Mouse (Mus musculus) G1E (cell line): ENCODE data around the gene Ifnlr1. TPM values are rescaled to one million over a fixed set of nuclear protein-coding genes. Genes with fewer than 3 reads are reported as not detected.

Experiments used
- ATAC-seq: 2 replicates; pipeline ENCODE4 v1.8.0; 2016; ENCODE audit warnings: mild to moderate bottlenecking; ENCODE audit not compliant: insufficient number of reproducible peaks, poor library complexity, low FRiP score, severe bottlenecking; ENCODE audit errors: extremely low read depth
- DNase-seq: peaks from one replicate; pipeline ENCODE4 v3.0.0; 2012; ENCODE audit warnings: low spot score
- H3K27me3 ChIP-seq: 2 replicates; pipeline ENCODE4 v1.6.1; 2012; ENCODE audit warnings: mild to moderate bottlenecking, low read length, inconsistent platforms; ENCODE audit not compliant: insufficient read depth
- H3K36me3 ChIP-seq: replicated peaks from 2 replicates; pipeline ENCODE3; 2012; ENCODE audit warnings: mild to moderate bottlenecking, inconsistent platforms
- H3K4me1 ChIP-seq: 2 replicates; pipeline ENCODE4 v1.6.1; 2012; ENCODE audit warnings: low read depth, low read length, inconsistent platforms, mixed read lengths; ENCODE audit not compliant: insufficient read depth
- H3K4me3 ChIP-seq: 2 replicates; pipeline ENCODE4 v1.5.1; 2012; ENCODE audit warnings: low read depth, mild to moderate bottlenecking, inconsistent platforms, low read length, moderate library complexity, mixed read lengths
- H3K9me3 ChIP-seq: replicated peaks from 2 replicates; pipeline ENCODE4 v1.6.1; 2012; ENCODE audit warnings: inconsistent platforms
- CTCF ChIP-seq: IDR thresholded peaks from 2 replicates; pipeline ENCODE4 v1.5.1; 2012; ENCODE audit warnings: low read depth, low read length, inconsistent platforms, mixed read lengths
- GATA1 ChIP-seq: IDR thresholded peaks from 2 replicates; pipeline ENCODE4 v1.6.1; 2012; ENCODE audit warnings: borderline replicate concordance, low read length, inconsistent platforms, mixed read lengths
- GATA2 ChIP-seq: IDR thresholded peaks from 2 replicates; pipeline ENCODE4 v1.6.1; 2012; ENCODE audit warnings: low read depth, low read length, inconsistent platforms, borderline replicate concordance
- POLR2AphosphoS5 ChIP-seq: IDR thresholded peaks from 2 replicates; pipeline ENCODE4 v1.6.1; 2012; ENCODE audit warnings: low read depth, low read length, inconsistent platforms; ENCODE audit not compliant: insufficient replicate concordance
- TAL1 ChIP-seq: conservative IDR thresholded peaks from 2 replicates; pipeline ENCODE4 v1.6.1; 2012; ENCODE audit warnings: low read depth, low read length, inconsistent platforms, mixed read lengths
- polyA plus RNA-seq: library from polyadenylated mRNA; stranded (reverse); fragments of >175 nt; gene quantifications from 2 replicates; pipeline ENCODE4 v1.2.3, GENCODE M21; 2012
- total RNA-seq, 2 experiments: library from RNA; stranded (forward) in 1 of 2; stranded (reverse) in 1 of 2; fragments of 200-1000 nt in 1 of 2; fragments of >200 nt in 1 of 2; fragmentation: Nextera tagmentation in 1 of 2; gene quantifications; 2 replicates each; pipeline ENCODE4 v1.2.3; 2014 to 2017

Gene Ifnlr1
- total and polyA plus RNA-seq, 3 experiments: under 0.01 TPM; not detected in 2

GRCm38 (mm10) chr4:135745613-135746012, 59.5 kb downstream of the Ifnlr1 start:
- no peak for TF ChIP-seq CTCF
- no peak for TF ChIP-seq GATA1
- TF ChIP-seq GATA2: no peak
- TF ChIP-seq TAL1: no peak
- no peak for TF ChIP-seq POLR2AphosphoS5
- Histone ChIP-seq H3K36me3 (no peaks in the 10 kb centered on the region), H3K4me3 (no peak overlapping the region), H3K27me3 (peaks cover 3% of the 10 kb centered on the region; the same call in 1 of the 2 replicates), H3K9me3 (no peaks in the 10 kb centered on the region), H3K4me1 (no peaks in the 10 kb centered on the region)
- DNase-seq (no peak), ATAC-seq (no peak)

- TF ChIP-seq POLR2AphosphoS5 (no peak), TAL1 (no peak), GATA2 (no peak), CTCF (no peak), GATA1 (no peak)
- H3K4me1 ChIP-seq: no peaks in the 10 kb centered on the region
- no peaks in the 10 kb centered on the region for H3K36me3 ChIP-seq
- DNase-seq (no peak), ATAC-seq (no peak)
- H3K4me3 ChIP-seq: no peak overlapping the region
- no peaks in the 10 kb centered on the region for H3K9me3 ChIP-seq
- no peaks in the 10 kb centered on the region; the same call in 1 of the 2 replicates for H3K27me3 ChIP-seq
Measured at GRCm38 (mm10) chr4:135750896-135751295, 64.8 kb downstream of the Ifnlr1 start.

- DNase-seq (no peak), ATAC-seq (no peak)
- Histone ChIP-seq H3K4me1 (no peaks in the 10 kb centered on the region), H3K27me3 (no peaks in the 10 kb centered on the region; the same call in 1 of the 2 replicates), H3K36me3 (no peaks in the 10 kb centered on the region), H3K9me3 (no peaks in the 10 kb centered on the region), H3K4me3 (no peak overlapping the region)
- TF ChIP-seq TAL1: no peak
- TF ChIP-seq CTCF: no peak
- TF ChIP-seq POLR2AphosphoS5: no peak
- TF ChIP-seq GATA1: no peak
- no peak for TF ChIP-seq GATA2
Measured at GRCm38 (mm10) chr4:135752106-135752778, 66.2 kb downstream of the Ifnlr1 start.

- H3K9me3 ChIP-seq: no peaks in the 10 kb centered on the region
- no peaks in the 10 kb centered on the region for H3K36me3 ChIP-seq
- ATAC-seq (no peak), DNase-seq (no peak)
- no peak for TF ChIP-seq CTCF
- TF ChIP-seq GATA2: no peak
- TF ChIP-seq GATA1: no peak
- no peak for TF ChIP-seq POLR2AphosphoS5
- TF ChIP-seq TAL1: no peak
- H3K4me3 ChIP-seq: no peak overlapping the region
- no peaks in the 10 kb centered on the region; the same call in 1 of the 2 replicates for H3K27me3 ChIP-seq
- H3K4me1 ChIP-seq: no peaks in the 10 kb centered on the region
Measured at GRCm38 (mm10) chr4:135752779-135753164, 66.7 kb downstream of the Ifnlr1 start.

Other genes with a start within 250 kb of the Ifnlr1 start
- not detected in 2 replicates for gene Stpg1, start 191.5 kb upstream of the Ifnlr1 start, total RNA-seq (2014; fragmentation: Nextera tagmentation)
- gene Stpg1, start 191.5 kb upstream of the Ifnlr1 start, total RNA-seq (2017): 0.44 TPM in 1 of 2 replicates, not detected in the other
- not detected in 2 replicates for gene Stpg1, start 191.5 kb upstream of the Ifnlr1 start, polyA plus RNA-seq
- 12.1 and 13.9 TPM in 2 replicates for gene Nipal3, start 191.2 kb upstream of the Ifnlr1 start, total RNA-seq (2014; fragmentation: Nextera tagmentation)
- gene Nipal3, start 191.2 kb upstream of the Ifnlr1 start, total RNA-seq (2017): 9.8 and 15.1 TPM in 2 replicates
- 13.7 and 27.7 TPM in 2 replicates for gene Nipal3, start 191.2 kb upstream of the Ifnlr1 start, polyA plus RNA-seq
- not detected in 2 replicates for gene Grhl3, start 112.7 kb upstream of the Ifnlr1 start, total RNA-seq (2014; fragmentation: Nextera tagmentation)
- gene Grhl3, start 112.7 kb upstream of the Ifnlr1 start, total RNA-seq (2017): 0.06 TPM in 1 of 2 replicates, not detected in the other
- gene Grhl3, start 112.7 kb upstream of the Ifnlr1 start, polyA plus RNA-seq: not detected in 2 replicates
- gene Il22ra1, start 41.9 kb downstream of the Ifnlr1 start, total RNA-seq (2014; fragmentation: Nextera tagmentation): not detected in 2 replicates
- gene Il22ra1, start 41.9 kb downstream of the Ifnlr1 start, total RNA-seq (2017): 0.05 and 0.06 TPM in 2 replicates
- not detected in 2 replicates for gene Il22ra1, start 41.9 kb downstream of the Ifnlr1 start, polyA plus RNA-seq
- gene Myom3, start 73.4 kb downstream of the Ifnlr1 start, total RNA-seq (2014; fragmentation: Nextera tagmentation): not detected in 2 replicates
- 0.06 and 0.11 TPM in 2 replicates for gene Myom3, start 73.4 kb downstream of the Ifnlr1 start, total RNA-seq (2017)
- not detected in 2 replicates for gene Myom3, start 73.4 kb downstream of the Ifnlr1 start, polyA plus RNA-seq
- gene Srsf10, start 169.5 kb downstream of the Ifnlr1 start, total RNA-seq (2014; fragmentation: Nextera tagmentation): 355 and 418 TPM in 2 replicates
- 223 and 241 TPM in 2 replicates for gene Srsf10, start 169.5 kb downstream of the Ifnlr1 start, total RNA-seq (2017)
- 299 and 339 TPM in 2 replicates for gene Srsf10, start 169.5 kb downstream of the Ifnlr1 start, polyA plus RNA-seq
- 264 and 272 TPM in 2 replicates for gene Pnrc2, start 187.6 kb downstream of the Ifnlr1 start, total RNA-seq (2014; fragmentation: Nextera tagmentation)
- 159 and 197 TPM in 2 replicates for gene Pnrc2, start 187.6 kb downstream of the Ifnlr1 start, total RNA-seq (2017)
- gene Pnrc2, start 187.6 kb downstream of the Ifnlr1 start, polyA plus RNA-seq: 7.7 and 7.9 TPM in 2 replicates
- 13.4 and 13.6 TPM in 2 replicates for gene Cnr2, start 209.1 kb downstream of the Ifnlr1 start, total RNA-seq (2014; fragmentation: Nextera tagmentation)
- 28.2 and 30.6 TPM in 2 replicates for gene Cnr2, start 209.1 kb downstream of the Ifnlr1 start, total RNA-seq (2017)
- gene Cnr2, start 209.1 kb downstream of the Ifnlr1 start, polyA plus RNA-seq: 4.0 and 5.1 TPM in 2 replicates
- 32.8 and 66.2 TPM in 2 replicates for gene Fuca1, start 234.4 kb downstream of the Ifnlr1 start, total RNA-seq (2014; fragmentation: Nextera tagmentation)
- gene Fuca1, start 234.4 kb downstream of the Ifnlr1 start, total RNA-seq (2017): 149 and 150 TPM in 2 replicates
- gene Fuca1, start 234.4 kb downstream of the Ifnlr1 start, polyA plus RNA-seq: 13.9 and 16.9 TPM in 2 replicates